In genomic region chr11:83791133-83791532, GRCm38 (mm10) we compare ENCODE assay signal across 22 mouse cellular contexts. TPM values are rescaled to one million over a fixed set of nuclear protein-coding genes. Genes with fewer than 3 reads are reported as not detected.
"Had no signal": no experiment of that assay in that cellular context is flagged by ENCODE, and none has a peak within 500 bp of the region (broad histone marks: within the 10 kb centered on the region; RNA-seq: fewer than 3 reads in every experiment).

No protein-coding gene starts in this region.

- H3K4me2 ChIP-seq: liver, embryonic 15.5 days; midbrain, embryonic 11.5 days; midbrain, embryonic 13.5 days; neural tube, embryonic 12.5 days had no signal

- DNase-seq: liver, postnatal 0 days; lung, adult 2 months; lung, postnatal 10 days; retina, postnatal 1 day; right cerebral cortex, adult 18-20 months; right cerebral cortex, postnatal 25 days; right cerebral cortex, postnatal 4 days; spleen, adult 18-20 months; thymus, adult 18-20 months; thymus, postnatal 14 days; thymus, postnatal 36 days had no signal

- ATAC-seq: liver, postnatal 0 days; midbrain, embryonic 13.5 days; midbrain, embryonic 16.5 days had no signal

- H3K4me1 ChIP-seq: liver, embryonic 15.5 days; midbrain, embryonic 13.5 days; neural tube, embryonic 12.5 days had no signal

- H3K9me3 ChIP-seq: liver, embryonic 15.5 days; megakaryocyte, embryonic 14.5 days; midbrain, embryonic 13.5 days; neural tube, embryonic 12.5 days had no signal

- H3K36me3 ChIP-seq: liver, embryonic 15.5 days had no signal

- H3K27ac ChIP-seq: liver, embryonic 15.5 days; macrophage; midbrain, embryonic 13.5 days; neural tube, embryonic 12.5 days had no signal

- H3K4me3 ChIP-seq: liver, embryonic 15.5 days; megakaryocyte, embryonic 14.5 days; midbrain, embryonic 13.5 days; neural tube, embryonic 12.5 days had no signal

- H3K9ac ChIP-seq: liver, embryonic 15.5 days; liver, postnatal 0 days; midbrain, embryonic 13.5 days; neural tube, embryonic 12.5 days had no signal

- H3K27me3 ChIP-seq: liver, embryonic 15.5 days; midbrain, embryonic 13.5 days; neural tube, embryonic 12.5 days had no signal

RNA-seq across cellular contexts. Expression of gene Wfdc21, which starts 44.4 kb away (rescaled TPM):
- polyA plus RNA-seq: midbrain, embryonic 11.5 days; midbrain, embryonic 16.5 days; neural tube, embryonic 12.5 days; neural tube, embryonic 14.5 days; small intestine, adult 2 months; stomach, embryonic 14.5 days had no signal

RNA-seq across cellular contexts. Expression of gene Hnf1b, which starts 58.7 kb away (rescaled TPM):
- polyA plus RNA-seq: macrophage; midbrain, embryonic 11.5 days; midbrain, embryonic 13.5 days; thymus, postnatal 0 days had no signal
